Mouse (Mus musculus) ES-E14 (cell line): ENCODE data around the gene Wdr54. TPM values are rescaled to one million over a fixed set of nuclear protein-coding genes. Genes with fewer than 3 reads are reported as not detected.
A peak's percentile ranks its signal among the peaks of the same experiment; 100 is the strongest.

ENCODE experiments used
- DNase-seq: peaks from one replicate; pipeline ENCODE4 v3.0.0-alpha.2; 2013; ENCODE audit warnings: low read depth, low spot score
- H3K27ac ChIP-seq: 2 replicates; pipeline ENCODE4 v1.5.1; 2012; ENCODE audit warnings: low read depth, mild to moderate bottlenecking, low read length, moderate library complexity, mixed read lengths; ENCODE audit not compliant: poor library complexity, insufficient read depth, severe bottlenecking
- H3K36me3 ChIP-seq: 2 replicates; pipeline ENCODE4 v1.6.1; 2012; ENCODE audit warnings: mild to moderate bottlenecking, low read length, moderate library complexity, mixed read lengths; ENCODE audit not compliant: control insufficient read depth, poor library complexity, insufficient read depth, severe bottlenecking
- H3K4me1 ChIP-seq, 2 experiments: fragments of 150-350 bp in 1 of 2; sonication (generic) in 1 of 2; 2 replicates each; pipeline ENCODE4 v1.6.1; 2012; ENCODE audit warnings: low read length in 2 of 2, mild to moderate bottlenecking in 1 of 2, mixed read lengths in 1 of 2; ENCODE audit not compliant: control insufficient read depth in 2 of 2, insufficient read depth in 2 of 2, poor library complexity in 1 of 2
- H3K4me3 ChIP-seq, 2 experiments: fragments of 150-350 bp in 1 of 2; sonication (generic) in 1 of 2; 2 replicates each; pipeline ENCODE4 v1.5.1; 2012; ENCODE audit warnings: low read length in 2 of 2, low read depth in 1 of 2, mild to moderate bottlenecking in 1 of 2, mixed read lengths in 1 of 2; ENCODE audit not compliant: insufficient read depth in 1 of 2, poor library complexity in 1 of 2, severe bottlenecking in 1 of 2
- H3K9ac ChIP-seq: 2 replicates; pipeline ENCODE4 v1.6.1; 2012; ENCODE audit warnings: low read depth, mild to moderate bottlenecking, low read length, mixed read lengths; ENCODE audit not compliant: poor library complexity, insufficient read depth, severe bottlenecking
- H3K9me3 ChIP-seq: fragments of 150-350 bp; sonication (generic); 2 replicates; pipeline ENCODE4 v1.6.1; 2012; ENCODE audit warnings: low read depth, mild to moderate bottlenecking, low read length; ENCODE audit not compliant: control insufficient read depth, insufficient read depth
- CHD2 ChIP-seq: IDR thresholded peaks from 2 replicates; pipeline ENCODE4 v1.6.1; 2014; ENCODE audit warnings: mild to moderate bottlenecking, low read depth, low read length, inconsistent platforms
- HCFC1 ChIP-seq: IDR thresholded peaks from 2 replicates; pipeline ENCODE4 v1.6.1; 2012; ENCODE audit warnings: low read length, inconsistent platforms, borderline replicate concordance; ENCODE audit not compliant: insufficient read depth
- MAFK ChIP-seq: IDR thresholded peaks from 2 replicates; pipeline ENCODE4 v1.6.1; 2014; ENCODE audit warnings: mild to moderate bottlenecking, low read depth, low read length, inconsistent platforms; ENCODE audit not compliant: insufficient read depth
- ZC3H11A ChIP-seq: IDR thresholded peaks from 2 replicates; pipeline ENCODE4 v1.6.1; 2012; ENCODE audit warnings: low read depth, mild to moderate bottlenecking, inconsistent platforms, low read length, borderline replicate concordance
- ZNF384 ChIP-seq: IDR thresholded peaks from 2 replicates; pipeline ENCODE4 v1.6.1; 2012; ENCODE audit warnings: low read depth, low read length, inconsistent platforms
- in situ Hi-C, 2 experiments: fragments of 600-800 bp; cut with MboI; formaldehyde crosslinking; loops; one replicate each; pipeline ENCODE4 v1.15.1; 2025; ENCODE audit warnings: low sequenced_read_pairs in 2 of 2, inconsistent platforms in 1 of 2; ENCODE audit not compliant: unreplicated experiment in 2 of 2
- total RNA-seq: library from RNA; depleted of rRNA; stranded (reverse); fragments of 300-350 nt; gene quantifications from 2 replicates; pipeline ENCODE4 v1.2.3, GENCODE M21; 2012

The Wdr54 gene
- total RNA-seq, 1 experiment, result 3.7 TPM

GRCm38 (mm10) chr6:83193571-83193970 lies 37.4 kb upstream of the Wdr54 start:
- DNase-seq, result no peak
- in situ Hi-C loops, result no loop called here

DNA sequence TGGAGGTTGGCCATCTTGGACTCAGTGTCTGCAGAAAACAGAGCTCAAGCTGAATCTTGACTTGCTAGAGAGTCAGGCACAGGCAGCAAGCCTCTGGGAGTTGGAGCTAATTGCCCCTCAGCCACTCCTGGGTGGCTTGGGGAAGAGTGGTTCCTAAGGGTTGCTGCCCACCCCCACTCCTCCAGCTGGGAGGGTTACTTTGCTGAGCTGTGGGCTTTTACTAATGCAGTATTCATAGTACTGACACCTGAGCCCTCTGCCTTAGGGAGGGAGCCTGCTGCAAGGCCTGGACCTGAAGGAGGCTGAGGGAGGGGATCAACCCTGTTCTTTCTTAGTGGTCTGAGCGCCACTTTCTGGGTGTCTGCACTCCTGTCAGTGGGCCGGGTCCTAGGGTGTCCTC lies 30.7 kb upstream of the Wdr54 start:
- in situ Hi-C loops, result no loop called here

More at GRCm38 (mm10) chr6:83193571-83193970, 37.4 kb upstream of the Wdr54 start:
- Histone ChIP-seq H3K4me1 (peaks cover 0 to 5% of the 10 kb centered on the region in 2 experiments; a peak in 3 of 4 replicates), H3K36me3 (peaks cover 36% of the 10 kb centered on the region), H3K4me3 (no peak overlapping the region), H3K27ac (no peak overlapping the region), H3K9ac (no peak overlapping the region), H3K9me3 (no peaks in the 10 kb centered on the region)
- no peak for TF ChIP-seq MAFK
- TF ChIP-seq ZC3H11A, result no peak
- no peak for TF ChIP-seq CHD2
- TF ChIP-seq HCFC1, result no peak

DNA sequence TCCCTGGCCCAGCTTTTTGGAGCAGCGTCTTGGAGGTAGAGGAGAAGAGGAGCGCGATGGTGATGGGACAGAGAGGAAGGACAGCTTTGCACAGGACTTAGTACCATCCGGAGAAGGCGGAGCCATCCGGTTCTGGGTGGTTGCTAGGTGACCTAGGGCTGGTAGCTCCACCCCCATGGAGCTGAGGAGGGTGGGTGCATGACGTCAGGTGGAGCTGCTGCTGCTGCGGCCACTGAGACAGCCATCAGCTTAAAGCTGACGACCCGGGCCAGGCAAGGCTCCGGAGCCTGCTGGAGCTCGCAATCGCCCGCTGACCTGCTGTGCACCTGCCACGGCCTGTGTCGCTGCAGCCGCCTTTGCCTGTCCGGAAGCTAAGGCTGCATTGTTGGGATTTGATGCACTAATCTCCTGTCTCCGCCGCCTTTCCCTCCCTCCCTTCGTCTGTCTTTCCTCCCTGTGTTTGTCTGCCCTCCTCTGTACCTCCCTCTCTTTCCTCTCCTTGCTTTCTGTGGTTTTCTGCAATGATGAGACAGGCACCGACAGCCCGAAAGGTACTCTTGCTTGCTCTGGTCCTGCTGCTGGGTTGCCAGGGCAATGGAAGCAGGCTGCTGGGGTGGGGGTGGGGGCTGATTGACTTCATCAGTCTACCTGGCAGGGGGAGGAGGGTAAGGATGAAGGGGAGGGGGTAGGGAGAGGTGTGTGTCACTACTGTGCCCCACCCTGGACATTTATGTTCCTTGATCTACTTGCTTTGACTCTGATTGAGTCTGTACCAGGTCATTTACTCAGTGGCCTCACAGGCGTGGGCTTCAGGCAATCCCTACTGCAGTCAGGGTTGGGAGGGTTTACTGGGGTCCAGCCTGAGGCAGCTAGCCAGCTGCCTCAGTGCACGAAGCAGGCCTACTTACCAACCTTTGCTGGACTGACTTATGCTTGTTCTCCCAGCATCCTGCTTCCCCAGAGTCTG lies 30.0 kb upstream of the Wdr54 start:
- in situ Hi-C loops, result no loop called here
- Histone ChIP-seq H3K4me3 (peak overlapping the region; percentile 31 to 33; a peak in 1 of 4 replicates), H3K27ac (no peak overlapping the region), H3K9me3 (no peaks in the 10 kb centered on the region), H3K4me1 (peaks cover 0 to 2% of the 10 kb centered on the region in 2 experiments; a peak in 3 of 4 replicates), H3K9ac (no peak overlapping the region), H3K36me3 (peaks cover 5% of the 10 kb centered on the region)
- TF ChIP-seq HCFC1 (no peak), ZNF384 (no peak), ZC3H11A (no peak), CHD2 (no peak), MAFK (no peak)
- peak; percentile 69 for DNase-seq

More for the DNA sequence above, 30.7 kb upstream of the Wdr54 start:
- Histone ChIP-seq H3K9me3 (no peaks in the 10 kb centered on the region), H3K27ac (no peak overlapping the region), H3K9ac (no peak overlapping the region), H3K4me1 (peaks cover 0 to 2% of the 10 kb centered on the region in 2 experiments; a peak in 3 of 4 replicates), H3K36me3 (peaks cover 12% of the 10 kb centered on the region), H3K4me3 (no peak overlapping the region)
- TF ChIP-seq ZNF384, result no peak
- TF ChIP-seq HCFC1, result no peak
- TF ChIP-seq CHD2, result no peak
- TF ChIP-seq MAFK, result no peak
- no peak for TF ChIP-seq ZC3H11A
- DNase-seq, result no peak

GRCm38 (mm10) chr6:83184858-83185435 lies 28.8 kb upstream of the Wdr54 start:
- in situ Hi-C loops, result no loop called here
- no peak for TF ChIP-seq ZC3H11A
- no peak for TF ChIP-seq CHD2
- TF ChIP-seq ZNF384, result no peak
- TF ChIP-seq HCFC1, result no peak
- TF ChIP-seq MAFK, result no peak
- Histone ChIP-seq H3K36me3 (peaks cover 1% of the 10 kb centered on the region), H3K27ac (no peak overlapping the region), H3K9me3 (no peaks in the 10 kb centered on the region), H3K9ac (no peak overlapping the region), H3K4me1 (peaks cover 0 to 2% of the 10 kb centered on the region in 2 experiments; a peak in 2 of 4 replicates), H3K4me3 (no peak overlapping the region)
- no peak for DNase-seq
